Mouse (Mus musculus): ENCODE data around the gene Osbp2. TPM values are rescaled to one million over a fixed set of nuclear protein-coding genes. Genes with fewer than 3 reads are reported as not detected.

The Osbp2 gene
- total RNA-seq, 2 experiments from 2014 or later, result 0.30 to 0.66 TPM

DNA sequence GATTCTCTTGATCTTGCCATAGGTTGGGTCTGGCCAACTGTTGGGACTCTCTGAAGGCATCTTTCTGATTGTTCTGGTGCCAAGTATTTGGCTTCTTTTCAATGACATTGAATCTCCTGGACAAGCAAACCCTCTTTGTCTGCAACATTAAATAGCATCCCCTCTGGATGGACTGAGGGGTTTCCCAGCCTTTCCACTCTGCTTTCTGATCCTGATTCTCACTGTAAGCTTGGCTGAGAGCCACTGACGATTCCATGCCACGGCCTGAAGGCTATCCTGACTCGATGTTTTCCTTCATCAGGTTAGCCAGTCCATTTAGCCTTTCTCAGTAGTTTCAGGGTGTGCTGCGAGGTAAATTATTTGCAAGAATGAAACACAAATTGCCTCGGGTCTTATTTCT, 34.0 kb downstream of the Osbp2 start:
- DNase-seq, result no peak
- intact Hi-C loops (cut with DNase I), result no loop called here

DNA sequence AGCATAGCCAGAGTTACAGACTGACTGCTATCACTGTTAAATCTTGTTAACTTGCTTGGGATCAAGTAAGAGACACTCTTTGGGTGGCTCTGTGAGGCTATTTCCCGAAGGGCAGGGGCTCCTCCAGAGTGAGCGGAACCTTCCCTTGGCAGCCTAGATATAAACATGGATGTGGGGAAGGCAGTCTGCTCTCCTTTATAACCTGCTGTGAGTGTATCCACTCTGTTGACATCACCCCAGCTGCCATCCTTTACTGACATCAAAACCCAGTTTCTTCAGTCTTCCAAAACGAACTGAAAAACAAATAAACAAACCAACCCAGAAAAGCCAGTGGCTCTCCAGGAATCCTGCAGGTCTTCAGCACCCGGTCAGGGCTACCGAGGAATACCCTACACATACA, 39.6 kb downstream of the Osbp2 start:
- no peak for DNase-seq
- intact Hi-C loops (cut with DNase I), result no loop called here

DNA sequence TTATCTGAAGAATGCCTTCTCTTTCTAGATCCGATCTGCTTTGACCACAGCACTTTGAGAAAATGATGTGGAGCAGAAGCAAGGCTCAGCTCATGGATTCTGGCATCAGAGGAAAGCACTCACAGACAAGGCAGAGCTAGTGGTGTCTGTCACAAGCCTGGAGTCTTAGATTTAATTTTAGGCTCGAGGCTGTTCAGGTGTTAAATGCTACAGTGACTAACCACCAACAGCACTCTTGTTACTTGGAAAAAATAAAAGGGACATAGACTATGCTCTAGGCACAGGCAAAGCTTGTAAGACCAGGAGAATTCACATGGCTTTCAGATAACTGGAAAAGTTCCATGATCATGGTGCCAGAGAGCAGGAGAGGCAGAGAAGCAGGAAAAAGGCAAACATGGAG, 40.3 kb downstream of the Osbp2 start:
- DNase-seq, result no peak
- intact Hi-C loops (cut with DNase I), result no loop called here

DNA sequence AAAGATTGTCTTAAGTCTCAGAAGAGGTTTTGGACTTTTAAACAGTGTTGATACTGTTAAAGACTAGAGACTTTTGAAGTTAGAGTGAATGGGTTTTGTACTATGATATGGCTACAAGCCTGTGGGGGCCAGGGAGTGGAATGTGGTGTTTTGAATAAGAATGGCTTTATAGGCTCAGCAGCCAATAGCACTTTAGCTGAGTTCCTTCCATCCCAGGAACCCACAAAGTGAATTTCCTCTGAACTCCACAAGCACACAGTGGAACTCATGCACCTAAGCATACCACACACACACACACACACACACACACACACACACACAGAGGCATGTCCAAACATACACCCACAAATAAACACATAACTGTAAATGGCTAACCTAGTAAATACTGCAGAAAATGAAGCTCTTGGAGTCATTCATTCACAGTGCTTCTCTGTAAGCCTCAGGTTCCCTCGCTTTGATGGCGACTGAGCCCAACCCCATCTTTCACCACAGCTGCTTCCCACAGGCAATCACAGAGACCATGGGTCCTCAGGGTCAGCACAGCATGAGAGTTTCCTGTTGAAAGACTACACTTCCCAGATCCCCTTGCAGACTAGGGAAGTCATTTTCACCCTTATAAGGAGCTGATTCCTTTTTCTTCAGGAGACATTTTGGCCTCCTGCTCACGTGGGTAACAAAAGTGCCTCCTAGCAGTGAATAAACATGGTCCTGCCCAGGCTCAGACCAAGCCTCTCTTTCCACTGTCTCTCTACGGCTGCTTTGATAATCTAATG, 45.5 kb downstream of the Osbp2 start:
- DNase-seq, result no peak
- intact Hi-C loops (cut with DNase I), result no loop called here

DNA sequence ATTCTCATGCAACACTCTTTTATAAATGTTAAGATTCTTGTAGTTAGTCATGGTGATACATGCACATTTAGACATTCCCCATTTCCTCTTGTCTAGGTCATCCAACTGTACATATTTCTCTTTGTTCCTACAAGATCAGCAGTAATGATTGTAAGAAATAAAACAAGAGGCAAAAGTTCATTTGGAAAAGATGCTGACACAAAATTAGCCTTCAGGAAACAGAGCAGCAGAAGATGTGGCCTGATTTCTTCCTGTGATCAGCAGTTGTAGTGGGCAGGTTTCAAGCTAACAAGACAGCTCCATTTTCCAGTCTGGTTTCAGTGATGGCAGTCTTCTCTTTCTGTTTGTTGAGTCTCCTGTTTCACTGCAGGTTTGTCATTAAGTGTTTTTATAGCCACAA, 47.8 kb downstream of the Osbp2 start:
- intact Hi-C loops (cut with DNase I), result no loop called here
- no peak for DNase-seq

DNA sequence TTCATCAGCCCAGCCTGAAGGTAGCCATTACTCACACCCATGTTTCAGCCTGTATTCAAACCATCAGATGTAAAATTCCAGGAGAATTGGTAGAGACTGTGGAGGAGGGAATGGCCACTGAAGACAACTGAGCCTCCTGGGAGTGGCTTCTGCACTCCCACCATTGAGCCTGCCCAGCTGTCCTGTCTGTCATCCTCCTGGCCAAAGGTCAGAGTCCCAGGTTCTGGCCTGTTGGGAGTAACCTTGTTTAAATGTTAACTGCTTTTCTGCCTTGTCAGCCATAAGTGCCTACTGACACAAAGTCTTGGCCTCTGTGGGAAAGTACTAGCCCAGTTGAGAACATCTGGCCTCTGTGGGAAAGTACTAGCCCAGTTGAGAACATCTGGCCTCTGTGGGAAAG, 50.4 kb downstream of the Osbp2 start:
- DNase-seq, result no peak
- intact Hi-C loops (cut with DNase I), result no loop called here

DNA sequence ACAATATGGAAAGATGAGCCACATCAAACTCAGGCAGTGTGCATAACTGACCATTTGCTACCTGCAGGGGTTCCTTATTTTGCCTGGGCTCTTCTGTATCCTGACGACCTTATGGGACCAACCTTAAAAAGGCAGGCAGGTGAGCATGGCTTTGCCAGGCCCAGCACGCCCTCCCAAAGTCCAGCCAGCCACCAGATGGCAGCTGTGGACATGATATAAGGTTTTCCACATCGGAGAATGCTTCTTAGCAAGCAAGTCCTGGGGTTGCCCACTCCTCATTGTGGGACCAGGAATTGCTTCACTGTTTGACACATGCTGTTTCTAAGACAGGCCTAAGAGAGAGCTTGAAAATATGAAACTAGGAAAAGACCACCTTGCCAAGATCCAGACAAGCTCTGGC, 55.5 kb downstream of the Osbp2 start:
- intact Hi-C loops (cut with DNase I), result loop anchor here (5.0 kb wide), 2 partner anchors 74 to 114 kb away; no protein-coding TSS in a partner anchor
- DNase-seq, result no peak

DNA sequence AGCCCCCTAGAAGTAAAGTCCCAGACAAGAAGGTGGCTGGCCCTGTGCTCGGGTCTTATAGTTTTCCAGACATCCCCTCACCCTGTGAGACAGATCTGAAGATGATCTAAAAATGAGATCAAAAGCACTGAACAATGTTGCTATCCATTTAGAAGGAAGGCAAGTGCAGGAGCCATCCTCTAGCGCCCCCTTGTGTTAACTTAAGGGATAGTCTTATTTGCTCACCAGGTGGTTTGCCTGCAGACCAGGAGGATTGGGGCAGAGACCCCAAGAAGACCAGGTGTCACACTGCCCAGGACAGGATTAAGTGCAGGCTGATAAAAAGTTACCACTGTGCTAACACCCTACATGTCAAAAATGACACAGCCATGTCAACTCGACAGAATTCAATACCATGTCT, 58.3 kb downstream of the Osbp2 start:
- no peak for DNase-seq
- intact Hi-C loops (cut with DNase I), result loop anchor here (5.0 kb wide), 2 partner anchors 77 to 117 kb away; no protein-coding TSS in a partner anchor

DNA sequence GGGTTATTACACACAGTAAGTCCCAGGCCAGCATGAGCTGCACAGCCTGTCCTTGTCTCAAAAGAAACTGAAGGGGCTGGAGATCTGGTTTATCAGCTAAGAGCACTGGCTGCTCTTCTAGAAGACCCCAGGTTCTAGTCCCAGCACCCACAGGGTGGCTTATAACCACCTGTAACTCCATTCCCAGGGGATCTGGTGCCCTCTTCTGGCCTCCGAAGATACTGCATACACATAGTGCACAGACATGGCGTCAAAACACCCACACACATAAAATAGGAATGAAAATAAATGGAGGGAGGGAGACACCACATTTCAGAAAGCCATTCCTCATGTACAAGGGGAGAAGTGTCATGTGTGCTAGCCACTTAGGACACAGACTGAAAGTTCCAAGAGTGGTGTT, 59.1 kb downstream of the Osbp2 start:
- no peak for DNase-seq
- intact Hi-C loops (cut with DNase I), result loop anchor here (5.0 kb wide), 2 partner anchors 78 to 118 kb away; no protein-coding TSS in a partner anchor

DNA sequence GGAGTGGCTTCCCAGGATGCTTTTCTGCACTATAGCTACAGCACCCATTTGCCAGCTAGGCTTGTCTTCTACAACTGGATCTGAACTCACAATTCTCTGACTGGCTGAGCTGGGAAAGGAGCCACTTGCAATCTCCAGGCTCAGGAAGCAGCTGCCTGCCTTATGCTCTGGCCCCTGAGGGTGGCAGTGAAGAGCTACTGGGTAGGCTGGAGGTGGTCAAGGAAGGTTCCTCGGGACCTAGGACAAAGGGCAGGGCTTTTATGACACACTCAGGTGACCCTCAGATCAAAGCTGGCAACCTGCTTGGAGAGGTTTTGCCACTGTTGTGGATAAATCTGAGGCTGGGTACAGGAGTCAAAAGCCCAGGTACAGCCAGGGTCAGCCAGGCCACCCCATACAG, 61.6 kb downstream of the Osbp2 start:
- intact Hi-C loops (cut with DNase I), result no loop called here
- DNase-seq, result no peak

DNA sequence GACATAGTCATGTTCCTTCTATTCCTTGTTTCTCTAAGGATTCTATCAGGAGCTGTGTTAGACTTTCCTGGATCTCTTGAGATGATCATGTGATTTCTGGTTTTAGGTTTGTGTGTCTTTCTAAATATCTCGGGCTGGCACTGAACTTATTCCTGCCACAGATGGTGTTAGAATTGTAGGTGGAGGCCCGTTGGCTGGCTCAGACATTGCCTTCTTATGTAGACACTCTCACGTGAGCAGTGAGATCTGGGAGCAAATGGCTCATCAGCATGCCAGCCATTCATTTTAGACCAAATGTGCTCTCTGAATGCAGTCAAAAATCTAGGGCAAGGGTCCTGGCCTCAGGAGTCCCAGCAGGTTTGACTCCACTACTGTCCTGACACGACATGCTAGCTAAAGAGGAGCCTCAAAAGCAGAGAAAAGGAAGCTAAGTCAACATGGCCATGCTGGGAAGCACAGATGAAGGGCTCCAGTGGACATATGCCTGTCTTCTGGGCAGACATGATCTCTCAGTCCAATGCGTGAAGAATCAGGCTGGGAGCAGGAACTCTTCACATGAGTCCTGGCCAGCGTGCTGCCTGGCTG, 66.0 kb downstream of the Osbp2 start:
- intact Hi-C loops (cut with DNase I), result no loop called here
- DNase-seq, result no peak

DNA sequence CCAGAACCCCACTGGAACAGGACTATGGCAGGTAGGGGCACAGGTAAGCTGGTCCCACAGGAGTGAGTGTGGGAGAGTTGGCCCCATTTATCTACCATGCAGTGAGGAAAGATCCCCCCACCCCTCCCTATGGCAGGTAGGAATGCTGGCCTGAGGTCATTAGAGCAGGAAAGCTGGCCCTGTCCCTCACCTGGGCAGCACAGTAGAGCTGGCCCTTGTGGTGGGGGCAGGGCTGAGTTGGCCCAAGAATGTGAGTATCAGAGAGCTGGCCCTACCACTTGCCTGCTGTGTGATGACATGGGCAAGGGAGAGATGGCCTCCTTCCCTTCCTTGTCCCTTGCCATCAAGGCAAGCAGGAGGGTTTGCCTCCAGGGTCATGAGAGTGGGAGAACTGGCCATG, 73.0 kb downstream of the Osbp2 start:
- DNase-seq, result no peak
- intact Hi-C loops (cut with DNase I), result no loop called here

DNA sequence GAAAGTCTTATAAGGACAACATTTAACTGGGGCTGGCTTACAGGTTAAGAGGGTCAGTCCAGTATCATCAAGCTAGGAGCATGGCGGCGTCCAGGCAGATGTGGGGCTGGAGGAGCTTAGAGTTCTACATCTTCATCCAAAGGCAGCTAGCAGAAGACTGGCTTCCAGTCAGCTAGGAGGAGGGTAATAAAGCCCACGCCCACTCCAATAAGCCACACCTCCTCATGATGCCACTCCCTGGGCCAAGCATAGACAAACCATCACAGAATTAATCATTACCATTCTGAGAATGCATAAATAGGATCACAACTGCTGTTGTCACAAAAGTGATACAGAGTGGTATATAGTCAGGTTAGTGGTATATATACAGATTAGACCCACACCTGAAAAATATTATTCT, 73.8 kb downstream of the Osbp2 start:
- DNase-seq, result no peak
- intact Hi-C loops (cut with DNase I), result loop anchor here (10.0 kb wide), 1 partner anchor 315 kb away; no protein-coding TSS in a partner anchor

DNA sequence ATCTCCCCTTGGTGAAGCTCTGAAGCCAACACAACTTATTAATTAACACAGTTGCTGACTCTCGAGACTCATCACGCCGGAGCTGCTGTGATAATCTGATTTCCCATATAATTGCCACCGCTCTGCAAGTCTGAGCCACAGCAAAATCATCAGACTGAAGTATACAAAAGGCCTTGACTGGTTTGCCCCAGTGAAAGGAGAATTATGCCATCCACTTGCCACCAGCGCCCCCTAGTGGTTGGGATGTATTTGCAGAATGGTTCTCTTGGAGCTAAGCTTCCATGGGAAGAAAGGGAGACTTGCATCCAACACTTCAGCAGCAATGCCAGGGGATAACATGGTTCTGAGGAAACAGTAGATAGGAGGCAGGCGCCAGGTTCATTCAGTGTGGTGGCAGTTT, 77.1 kb downstream of the Osbp2 start:
- intact Hi-C loops (cut with DNase I), result loop anchor here (2.0 to 10.0 kb wide), 3 partner anchors 72 to 312 kb away; no protein-coding TSS in a partner anchor
- DNase-seq, result peak; percentile 72 to 82

DNA sequence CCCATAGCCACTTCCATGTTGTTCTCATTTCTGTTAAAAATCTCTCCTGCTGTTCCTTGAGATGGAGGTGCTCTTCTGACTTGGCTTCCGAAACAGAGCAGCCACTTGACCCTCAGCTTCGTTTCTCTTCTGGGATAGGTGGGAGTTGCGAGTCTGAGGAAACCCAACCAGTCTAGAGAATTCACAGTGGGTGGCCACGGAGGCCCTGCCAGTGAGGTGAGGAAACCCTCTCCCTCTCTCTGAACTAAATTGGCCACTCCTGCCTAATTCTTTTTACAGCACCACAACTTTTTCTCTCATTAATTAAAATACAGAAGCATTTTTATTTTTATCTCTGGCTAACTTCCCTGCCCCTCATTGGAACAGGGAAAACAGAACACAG, 88.4 kb downstream of the Osbp2 start:
- no peak for DNase-seq
- intact Hi-C loops (cut with DNase I), result no loop called here

DNA sequence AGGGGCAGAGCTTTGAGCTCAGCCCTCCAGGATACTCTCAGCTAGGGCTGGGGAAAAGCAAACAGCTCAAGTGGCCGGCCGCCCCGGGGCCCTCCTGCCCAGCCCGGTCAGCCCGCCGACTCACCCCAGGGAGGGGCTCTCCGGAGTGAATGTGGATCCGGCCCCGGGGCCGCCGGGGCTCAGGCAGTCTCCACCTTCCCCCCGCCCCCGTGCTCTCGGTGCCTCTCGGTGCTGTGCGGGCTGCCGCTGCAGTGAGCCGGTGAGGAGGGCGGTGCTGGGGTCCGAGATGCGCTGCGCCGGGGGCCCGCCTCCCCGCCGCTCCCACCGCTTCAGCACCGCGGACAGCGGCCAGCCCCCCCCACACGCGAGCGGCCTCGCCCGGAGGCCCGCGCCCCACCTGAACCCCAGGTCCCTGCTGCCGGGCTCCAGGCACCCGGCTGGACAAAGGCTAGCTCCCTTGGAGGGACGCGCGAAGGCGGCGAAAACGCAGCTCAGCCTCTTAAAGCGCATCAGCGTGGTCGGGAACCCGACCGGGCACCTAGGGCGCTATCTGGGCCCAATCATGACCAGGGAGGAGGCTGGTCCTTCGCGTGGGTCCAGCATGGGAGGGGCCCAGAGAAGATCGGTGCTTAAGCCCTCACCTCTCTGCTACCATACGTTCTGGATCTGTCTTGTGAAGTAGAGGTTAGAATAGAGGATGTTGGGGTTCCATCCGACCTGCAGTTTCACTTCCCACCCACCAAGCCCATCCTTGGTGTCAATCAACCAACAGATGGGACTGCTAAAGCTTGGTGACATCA, 89.0 kb downstream of the Osbp2 start:
- intact Hi-C loops (cut with DNase I), result no loop called here
- no peak for DNase-seq

DNA sequence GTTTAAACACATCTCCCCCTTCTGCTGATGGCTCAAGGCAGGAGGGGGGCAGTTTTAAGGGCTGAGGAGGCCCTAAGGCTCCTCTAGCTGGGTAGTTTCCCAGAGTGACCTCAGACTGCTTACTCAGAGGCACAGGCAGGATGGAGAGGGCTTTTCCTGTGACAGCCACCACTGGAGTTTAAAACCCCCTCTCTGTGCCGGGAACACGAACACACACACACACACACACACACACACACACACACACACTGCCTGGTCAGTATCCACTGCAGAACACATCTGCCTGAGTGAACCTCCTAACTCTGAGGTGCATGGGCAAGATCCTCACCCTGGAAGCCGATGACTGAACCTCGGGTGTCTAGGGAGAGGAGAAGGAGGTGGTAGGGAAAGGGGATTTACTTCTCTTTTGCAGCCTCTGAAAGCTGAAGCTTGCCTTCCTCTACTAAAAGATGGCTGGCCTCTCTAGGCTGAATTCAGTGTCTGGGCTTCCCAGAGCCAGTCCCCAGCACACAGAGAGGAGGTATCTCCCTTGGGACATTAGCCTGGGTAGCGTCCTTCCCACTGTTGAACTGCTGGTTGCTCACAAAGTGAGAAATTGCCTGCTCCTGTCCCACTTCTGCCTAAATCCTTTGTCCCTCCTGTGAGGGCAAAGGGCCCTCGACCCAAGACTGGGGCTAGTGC, 89.8 kb downstream of the Osbp2 start:
- intact Hi-C loops (cut with DNase I), result no loop called here
- DNase-seq, result no peak

DNA sequence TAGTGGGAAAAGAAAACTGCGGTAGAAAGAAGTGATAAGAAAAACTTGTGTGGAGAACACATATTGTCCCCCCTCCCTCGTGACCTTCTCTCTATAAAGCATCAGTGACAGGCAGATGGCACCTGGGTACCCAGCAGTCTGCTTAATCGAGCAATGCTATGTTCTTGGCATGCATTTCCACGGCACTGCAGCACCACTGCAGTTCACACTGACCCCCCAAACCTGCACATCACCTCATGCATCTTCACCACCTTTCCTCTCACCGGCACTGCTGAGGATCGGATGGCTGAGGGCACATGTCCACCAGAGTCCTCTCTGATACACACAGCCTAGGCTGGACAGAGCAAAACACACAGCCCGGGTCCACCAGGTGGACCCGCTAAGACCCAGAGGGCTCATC, 90.6 kb downstream of the Osbp2 start:
- no peak for DNase-seq
- intact Hi-C loops (cut with DNase I), result no loop called here

DNA sequence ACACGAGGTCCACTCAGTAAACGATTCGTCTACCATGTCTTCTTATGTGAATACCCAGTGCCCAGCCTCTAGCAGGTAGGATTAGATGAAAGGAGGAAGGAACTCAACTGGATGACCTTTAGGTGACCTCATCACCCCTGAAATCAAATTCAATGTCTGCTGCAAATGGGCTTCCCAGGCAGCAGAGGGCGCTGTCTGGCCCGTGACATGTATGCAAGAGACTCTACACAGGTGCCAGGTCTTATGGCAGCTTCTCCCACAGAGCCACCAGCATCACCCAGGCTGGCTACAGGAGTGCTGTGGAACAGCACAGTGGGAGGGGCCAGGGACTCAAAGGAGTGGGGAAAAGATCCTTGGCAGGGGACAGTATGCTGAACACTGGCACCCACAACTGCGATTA, 92.4 kb downstream of the Osbp2 start:
- intact Hi-C loops (cut with DNase I), result no loop called here

DNA sequence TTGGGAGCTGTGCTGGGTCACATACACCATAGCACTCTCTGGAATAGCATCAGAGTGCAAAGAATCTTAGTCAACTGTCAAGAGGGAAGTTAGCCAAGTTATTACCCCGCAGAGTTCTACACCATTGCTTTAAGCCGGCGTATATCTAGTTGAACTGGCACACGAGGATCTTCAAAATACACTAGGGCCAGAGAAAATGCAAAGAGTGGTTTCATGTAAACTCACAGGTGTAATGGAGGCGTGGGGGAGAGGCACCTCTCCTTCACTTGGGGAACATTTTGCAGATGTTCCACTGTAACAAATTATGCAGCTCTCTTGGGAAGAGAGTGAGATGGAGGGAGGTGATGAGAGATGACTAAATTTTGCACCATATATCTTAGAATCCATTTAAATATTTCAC, 95.9 kb downstream of the Osbp2 start:
- intact Hi-C loops (cut with DNase I), result no loop called here
- DNase-seq, result no peak

More for the DNA sequence above, 92.4 kb downstream of the Osbp2 start:
- DNase-seq, result no peak

DNA sequence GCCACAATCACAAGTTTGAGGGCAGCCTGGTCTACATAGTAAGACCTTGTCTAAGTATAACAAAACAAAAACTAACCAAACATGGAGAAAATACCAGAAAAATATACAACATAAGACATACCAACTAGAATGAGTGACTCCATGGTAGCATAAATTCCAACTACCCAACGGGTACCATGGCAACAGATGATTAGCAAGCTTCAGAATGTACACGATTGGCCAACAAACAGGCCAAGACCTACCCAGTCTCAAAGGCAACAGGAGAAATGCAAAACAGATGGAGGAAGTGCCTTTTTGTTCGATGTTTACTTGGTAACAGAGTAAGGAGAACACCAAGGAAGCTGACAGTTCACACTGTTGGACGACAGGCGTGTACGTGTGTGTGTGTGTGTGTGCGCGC, 96.7 kb downstream of the Osbp2 start:
- intact Hi-C loops (cut with DNase I), result no loop called here
- no peak for DNase-seq
